Mouse (Mus musculus): ENCODE measurements at regions not wholly inside any gene's neighbourhood (a gene's known extent, or its start where the extent isn't known, plus 50 kb on each side); places are given as distances from the start of the nearest gene placed in this dataset.

DNA sequence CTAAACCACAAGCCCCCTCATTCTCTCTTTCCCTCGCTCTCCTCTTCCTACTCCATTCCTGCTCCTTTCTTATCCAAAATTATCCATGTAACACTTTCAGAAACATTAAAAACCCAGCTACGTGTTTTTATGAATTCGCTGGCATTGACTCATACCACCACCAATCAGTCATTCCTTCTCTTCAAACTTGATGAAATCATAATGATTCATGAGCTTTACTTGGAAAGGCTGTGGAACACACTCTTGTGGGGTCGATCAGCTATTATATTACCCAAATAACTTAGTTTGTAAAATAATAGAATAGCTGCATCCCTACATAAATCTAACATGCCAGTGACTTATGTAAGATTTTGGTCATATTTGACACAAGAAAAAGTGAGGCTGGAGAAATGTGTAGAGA lies 331.9 kb upstream of the N6amt1 start:
- TF ChIP-seq CTCF (IDR thresholded peaks at IDR 0.05; ENCODE audit: extremely low read depth, insufficient read length, insufficient replicate concordance, low read depth, low read length) (no peak), POLR2A (IDR thresholded peaks at IDR 0.05; ENCODE audit: low read depth, low read length) (no peak)
